7 mouse cellular contexts compared by ENCODE assay signal in genomic region chr5:73168769-73169272, GRCm38 (mm10).
DNase-seq lines count a peak whose midpoint lies in the region; ATAC-seq and TF ChIP-seq lines count a peak whose summit lies in the region.

No protein-coding gene starts in this region.

- H3K9ac ChIP-seq in hindbrain, embryonic 14.5 days: peak overlapping the region; percentile 28; the same call in 1 of the 2 replicates
- no peak overlapping the region for H3K9ac ChIP-seq in liver, embryonic 16.5 days (ENCODE audit: low read depth, low read length)

- peak overlapping the region; percentile 47; the same call in 1 of the 2 replicates for H3K27ac ChIP-seq in hindbrain, embryonic 14.5 days
- no peak overlapping the region for H3K27ac ChIP-seq in liver, embryonic 16.5 days (ENCODE audit: low read length)

- peak overlapping the region; percentile 34; the same call in 1 of the 2 replicates for H3K4me2 ChIP-seq in hindbrain, embryonic 14.5 days (replicated peaks)
- H3K4me2 ChIP-seq in liver, embryonic 16.5 days (ENCODE audit: low read depth, low read length): no peak overlapping the region

- peak; percentile 98 for ATAC-seq in Patski
- ATAC-seq in hindbrain, embryonic 14.5 days (ENCODE audit: low FRiP score): peak; percentile 23; the same call in 1 of the 2 replicates
- ATAC-seq in liver, embryonic 16.5 days (ENCODE audit: low read depth): peak; percentile 82
- no peak for ATAC-seq in erythroid progenitor cell, adult 5-6 weeks (replicated peaks; ENCODE audit: low FRiP score, poor library complexity, severe bottlenecking)
- no peak for ATAC-seq in activated CD4-positive, CD25-positive, alpha-beta regulatory T cell, adult 4 months
- no peak for ATAC-seq in erythroblast, adult 5-6 weeks (replicated peaks; ENCODE audit: low FRiP score, poor library complexity, severe bottlenecking)

- CTCF ChIA-PET in Patski (lab: Charles Lee): interaction anchor here (0.8 to 2.7 kb wide), 4 partner anchors 11 to 211 kb away, joined by 3 to 8 read pairs (median 4); no protein-coding TSS in a partner anchor

- no peaks in the 10 kb centered on the region for H3K9me3 ChIP-seq in hindbrain, embryonic 14.5 days (ENCODE audit: control insufficient read depth, low read length)
- H3K9me3 ChIP-seq in liver, embryonic 16.5 days (replicated peaks; ENCODE audit: control insufficient read depth, low read length): no peaks in the 10 kb centered on the region

- H3K4me3 ChIP-seq in hindbrain, embryonic 14.5 days (replicated peaks; ENCODE audit: low read length): no peak overlapping the region
- H3K4me3 ChIP-seq in liver, embryonic 16.5 days (ENCODE audit: low read depth, low read length): no peak overlapping the region

- H3K4me1 ChIP-seq in hindbrain, embryonic 14.5 days (replicated peaks; ENCODE audit: control insufficient read depth, insufficient read depth, low read length): peaks cover 23% of the 10 kb centered on the region
- H3K4me1 ChIP-seq in liver, embryonic 16.5 days (ENCODE audit: control insufficient read depth, low read depth, low read length): peaks cover 9% of the 10 kb centered on the region

- TF ChIP-seq CTCF in Patski (IDR thresholded peaks at IDR 0.05): no peak

- WGBS in hindbrain, embryonic 14.5 days: 36% methylated on average over 5 of the region's 5 CpGs
- 59% methylated on average over 5 of the region's 5 CpGs for WGBS in liver, embryonic 16.5 days (ENCODE audit: insufficient replicate concordance)

- POLR2A ChIA-PET in Patski (lab: Charles Lee): interaction anchor here (0.6 kb wide), 1 partner anchor 89 kb away, joined by 6 read pairs; no protein-coding TSS in a partner anchor

- H3K36me3 ChIP-seq in hindbrain, embryonic 14.5 days (replicated peaks; ENCODE audit: control insufficient read depth, insufficient read depth): no peaks in the 10 kb centered on the region
- no peaks in the 10 kb centered on the region for H3K36me3 ChIP-seq in liver, embryonic 16.5 days (ENCODE audit: control insufficient read depth, insufficient read depth)

- in situ Hi-C loops in Patski (cut with MboI; ENCODE audit: low pct_unique_long_range_greater_than_20kb): no loop called here

- H3K27me3 ChIP-seq in Patski: no peaks in the 10 kb centered on the region
- H3K27me3 ChIP-seq in hindbrain, embryonic 14.5 days (ENCODE audit: control insufficient read depth, insufficient read depth, low read length): no peaks in the 10 kb centered on the region
- H3K27me3 ChIP-seq in liver, embryonic 16.5 days (ENCODE audit: control insufficient read depth, insufficient read depth, low read depth, low read length): no peaks in the 10 kb centered on the region

- DNase-seq in 3T3-L1 (ENCODE audit: low read depth, low spot score): peak; percentile 89
- peak; percentile 65 for DNase-seq in Patski (ENCODE audit: low read depth, low spot score)
- DNase-seq in hindbrain, embryonic 14.5 days (ENCODE audit: low spot score): no peak

Comparison
In these comparisons a context has a peak if more than half of its experiments do, and no peak if none do; other contexts are left out.
1. ATAC-seq: peak in Patski (single experiment), hindbrain, embryonic 14.5 days (single experiment) and liver, embryonic 16.5 days (single experiment); none in erythroid progenitor cell, adult 5-6 weeks (single experiment), activated CD4-positive, CD25-positive, alpha-beta regulatory T cell, adult 4 months (single experiment) and erythroblast, adult 5-6 weeks (single experiment).